Mouse (Mus musculus): ENCODE results near the gene Wfikkn1.
A peak's percentile ranks its signal among the peaks of the same experiment; 100 is the strongest.
"Not testable (repeated sequence)": the region's sequence is repeated elsewhere in the genome, so short reads cannot be mapped to it uniquely, and the experiment has no call there.

Gene Wfikkn1

DNA sequence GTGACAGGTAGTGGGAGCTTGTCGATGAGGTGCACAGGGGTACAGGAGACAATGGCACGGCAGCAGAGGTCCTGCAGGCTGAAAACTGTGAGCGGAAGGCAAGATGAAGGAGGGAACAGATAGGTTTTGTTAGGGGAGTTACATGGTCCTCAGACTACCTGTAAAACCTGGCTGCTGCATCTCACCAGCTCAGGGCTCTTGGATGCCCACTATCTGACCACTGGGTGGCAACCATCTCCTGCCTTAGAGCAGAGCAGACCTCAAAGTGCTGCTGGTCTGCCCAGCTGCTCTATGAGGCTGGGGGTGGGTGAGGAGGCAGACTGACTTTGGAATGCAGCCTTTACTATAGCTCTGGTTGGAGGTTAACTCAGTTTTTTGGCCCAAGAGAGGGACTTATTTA, 3.2 kb upstream of the Wfikkn1 start:
- DNase-seq: no peak

DNA sequence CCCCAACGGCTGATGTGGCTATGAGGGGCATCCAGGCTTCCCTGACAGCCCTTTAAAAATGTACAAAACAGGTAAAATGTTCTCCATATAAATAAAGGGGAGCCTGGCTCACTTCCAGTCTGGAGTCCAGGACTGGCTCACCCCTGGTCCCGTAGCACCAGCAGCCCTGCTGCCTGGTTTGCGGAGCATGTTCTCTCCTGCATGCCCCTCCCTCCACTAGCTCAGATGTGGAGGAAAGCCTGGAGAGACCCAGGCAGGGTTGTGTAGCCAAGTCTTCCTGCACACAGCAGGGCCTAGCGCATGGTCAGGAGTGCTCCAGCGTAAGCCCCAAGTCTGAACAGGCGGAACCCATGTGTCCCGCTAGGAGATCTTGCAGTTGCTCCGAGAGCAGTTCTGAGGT, 2.6 kb upstream of the Wfikkn1 start:
- DNase-seq: no peak

DNA sequence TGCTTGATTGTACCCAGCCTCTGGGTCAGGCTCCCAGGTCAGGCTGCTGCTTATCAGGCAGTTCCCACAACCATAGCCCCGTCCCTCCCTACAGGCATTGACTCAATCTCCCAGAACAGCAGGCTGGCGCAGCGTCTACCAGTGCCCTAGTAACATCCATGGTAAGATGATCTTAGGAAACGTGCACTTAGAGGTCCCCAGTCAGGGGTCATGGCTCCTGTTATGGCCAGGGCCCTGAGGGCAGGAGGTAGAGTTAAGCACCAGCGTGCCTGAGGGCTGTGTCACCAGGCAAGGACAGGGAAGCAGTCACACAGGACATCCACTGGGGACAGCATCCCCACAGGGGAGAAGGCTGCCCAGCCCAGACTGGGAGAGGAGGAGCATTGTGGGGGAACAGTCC, 1.6 kb upstream of the Wfikkn1 start:
- no peak for DNase-seq

DNA sequence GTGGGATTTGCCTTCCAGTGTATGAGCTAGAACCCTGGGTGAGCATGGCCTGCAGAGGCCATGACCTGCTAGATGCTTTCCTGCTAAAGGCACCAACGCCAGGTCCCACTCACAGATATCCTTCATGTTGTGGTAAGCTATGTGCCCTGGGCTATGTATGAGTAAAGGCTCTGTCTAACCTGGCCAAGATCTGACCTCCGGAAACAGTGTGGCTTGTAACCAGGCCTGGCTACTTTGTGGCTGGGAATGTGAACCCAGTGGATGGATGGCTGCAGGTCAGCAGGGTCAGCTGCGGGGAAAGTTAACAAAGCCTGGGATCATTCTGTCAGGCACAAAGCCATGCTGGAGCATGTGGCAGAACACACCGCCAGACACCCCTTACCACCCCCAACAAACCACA, 1.0 kb upstream of the Wfikkn1 start:
- no peak for DNase-seq

DNA sequence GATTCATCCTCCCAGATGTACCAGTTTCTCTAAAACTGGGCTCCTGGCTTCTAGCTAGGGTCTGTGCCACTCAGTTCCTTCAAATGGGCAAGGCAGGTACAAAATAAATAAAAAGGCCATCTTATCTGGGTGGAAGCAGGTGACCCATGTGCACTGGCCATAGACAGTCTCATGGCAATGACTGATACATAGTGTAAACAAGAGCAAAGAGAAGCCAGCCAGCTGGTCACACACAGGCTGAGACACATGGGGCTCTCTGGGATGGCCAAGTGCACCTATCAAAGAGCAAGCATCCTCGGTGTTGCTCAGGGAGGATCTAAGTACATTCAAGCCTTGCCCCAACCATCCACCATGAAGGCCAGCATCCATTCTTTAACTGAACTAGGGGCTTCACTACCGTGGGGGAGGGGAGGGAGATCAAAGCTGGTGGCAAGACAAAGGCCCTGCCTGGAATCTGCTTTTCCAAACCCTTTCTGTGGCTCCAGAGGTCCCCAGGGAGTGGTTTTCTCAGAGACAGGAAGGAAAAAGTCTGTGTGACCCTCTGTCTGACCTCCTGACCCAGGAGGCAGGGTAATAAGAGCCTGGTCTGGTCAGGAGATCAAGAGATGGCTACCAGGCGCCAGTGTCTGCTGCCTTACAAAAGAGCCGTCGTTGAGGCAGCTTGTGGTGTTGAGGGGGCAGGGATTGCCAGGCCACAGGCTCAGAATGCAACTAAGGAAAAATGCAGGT, 419 bp upstream of the Wfikkn1 start:
- DNase-seq: no peak

DNA sequence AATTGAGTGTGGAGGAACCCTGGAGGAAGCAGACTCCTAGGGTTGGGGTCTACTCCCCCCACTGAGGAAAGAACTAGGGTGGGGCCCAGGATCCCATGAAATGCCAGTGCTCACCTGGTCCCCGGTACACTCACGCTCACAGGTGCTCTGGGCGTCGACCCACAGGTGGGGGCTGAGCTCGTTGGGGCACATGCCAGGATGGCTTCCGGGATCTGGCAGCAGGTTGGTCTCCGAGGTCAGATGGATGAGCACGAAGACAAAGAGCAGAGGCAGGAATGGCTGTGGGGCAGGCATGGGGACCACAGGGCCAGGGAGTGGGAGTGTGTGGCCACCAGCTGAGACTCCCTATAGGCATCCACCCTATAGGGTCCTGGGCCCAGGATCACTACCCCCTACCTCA, 908 bp downstream of the Wfikkn1 start:
- no peak for DNase-seq

DNA sequence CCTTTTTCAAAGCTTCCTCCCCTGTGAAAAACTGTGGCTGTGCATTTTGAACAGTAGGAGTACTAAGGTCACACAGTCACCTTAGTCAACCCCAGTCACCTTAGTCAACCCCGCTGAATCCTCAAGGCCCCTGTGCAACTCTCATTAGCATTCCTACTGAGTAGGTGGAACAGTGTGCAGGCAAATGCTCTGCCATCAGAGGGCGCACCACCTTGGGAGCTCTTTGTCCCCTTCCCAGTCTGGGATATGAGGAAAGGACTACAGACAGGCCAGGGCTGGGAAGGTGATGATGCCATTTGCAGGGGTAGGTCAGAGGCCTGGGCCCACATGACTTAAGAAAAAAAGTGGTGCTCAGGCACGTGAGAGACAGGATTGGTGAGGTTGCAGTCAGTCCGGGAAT, 1.4 kb downstream of the Wfikkn1 start:
- no peak for DNase-seq

DNA sequence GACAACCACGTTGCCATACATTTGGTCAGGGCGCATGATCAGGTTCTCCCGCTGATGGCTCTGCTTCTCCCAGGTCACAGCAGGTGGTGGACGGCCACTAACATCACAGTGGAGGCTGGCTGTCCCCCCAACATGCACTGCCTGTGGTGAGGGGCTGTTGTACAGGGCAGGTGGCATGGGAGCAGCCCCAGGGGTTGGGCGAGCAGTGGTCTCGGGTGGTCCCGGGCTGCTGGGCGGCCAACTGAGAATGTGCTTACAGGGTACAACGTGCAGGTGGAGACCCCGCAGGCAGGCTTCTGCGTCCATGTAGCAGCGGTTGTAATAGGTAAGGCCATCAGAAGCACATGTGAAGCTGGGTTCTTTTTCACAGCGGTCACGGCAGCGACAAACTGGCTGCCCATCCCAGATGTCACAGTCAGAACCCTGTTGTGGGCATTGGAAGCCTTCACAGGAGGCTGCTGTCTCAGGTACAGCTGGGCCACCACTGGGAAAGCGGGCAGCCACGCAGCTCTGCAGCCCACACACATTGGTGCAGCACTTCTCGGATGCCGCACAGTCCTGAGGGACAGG, 2.0 kb downstream of the Wfikkn1 start:
- no peak for DNase-seq

DNA sequence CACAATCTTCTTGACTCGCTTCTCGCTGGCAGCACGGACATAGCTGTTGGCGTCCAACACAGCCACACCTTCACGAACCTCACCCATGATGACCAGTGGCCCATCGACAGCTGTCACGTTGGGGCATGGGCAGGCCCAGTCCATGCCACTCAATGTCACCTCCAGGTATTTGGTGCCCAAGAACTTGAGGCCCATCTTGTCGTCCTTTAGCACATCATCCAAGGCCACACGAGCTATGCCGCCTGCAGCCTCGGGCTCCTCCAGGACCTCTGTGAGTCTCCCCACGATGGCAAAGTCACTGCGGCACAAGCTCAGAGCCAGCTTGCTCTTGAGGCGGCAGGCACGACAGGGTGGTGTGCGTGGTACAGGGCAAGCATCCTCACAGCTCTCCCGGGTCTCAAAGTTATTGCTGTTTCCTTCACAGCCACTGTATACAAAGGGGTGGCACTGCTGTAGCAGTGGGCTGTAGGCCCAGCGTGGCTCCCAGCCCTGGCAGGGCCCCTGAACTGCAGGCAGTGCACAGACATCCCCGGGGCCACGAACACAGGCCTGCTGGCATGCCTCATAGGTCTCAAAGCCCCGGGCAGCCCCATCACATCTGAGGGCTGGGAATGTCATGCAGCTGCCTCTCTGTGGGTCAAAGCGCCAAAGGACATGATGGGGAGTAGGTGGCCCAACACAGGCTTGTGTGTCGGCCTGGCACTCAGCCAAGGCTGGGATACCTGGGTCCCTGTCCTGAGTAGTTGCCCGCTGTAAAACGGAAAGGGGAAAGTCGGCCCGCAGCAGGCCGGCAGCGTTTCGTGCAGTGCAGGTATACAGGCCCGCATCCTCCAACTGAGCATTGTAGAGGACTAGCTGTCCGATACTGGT, 2.7 kb downstream of the Wfikkn1 start:
- DNase-seq: no peak

DNA sequence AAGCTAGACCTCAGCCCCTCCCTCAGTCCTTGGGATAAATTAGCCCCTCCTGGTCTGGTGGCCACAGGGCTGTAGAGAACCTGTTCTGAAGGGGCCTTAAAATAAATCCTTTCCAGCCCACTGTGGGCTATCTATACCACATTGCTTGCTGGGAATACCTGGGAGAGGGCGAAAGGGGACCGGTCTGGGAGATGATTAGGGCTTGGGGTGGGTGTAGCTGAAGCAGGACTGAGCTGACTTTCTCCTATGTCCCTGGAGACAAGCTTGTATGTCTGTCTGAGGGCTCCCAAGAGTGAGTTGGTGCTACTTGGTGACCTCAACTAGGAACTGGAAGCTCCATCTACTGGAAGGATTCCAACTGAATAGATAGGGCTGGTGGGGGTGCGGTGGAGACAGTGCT, 3.6 kb downstream of the Wfikkn1 start:
- DNase-seq: no peak

DNA sequence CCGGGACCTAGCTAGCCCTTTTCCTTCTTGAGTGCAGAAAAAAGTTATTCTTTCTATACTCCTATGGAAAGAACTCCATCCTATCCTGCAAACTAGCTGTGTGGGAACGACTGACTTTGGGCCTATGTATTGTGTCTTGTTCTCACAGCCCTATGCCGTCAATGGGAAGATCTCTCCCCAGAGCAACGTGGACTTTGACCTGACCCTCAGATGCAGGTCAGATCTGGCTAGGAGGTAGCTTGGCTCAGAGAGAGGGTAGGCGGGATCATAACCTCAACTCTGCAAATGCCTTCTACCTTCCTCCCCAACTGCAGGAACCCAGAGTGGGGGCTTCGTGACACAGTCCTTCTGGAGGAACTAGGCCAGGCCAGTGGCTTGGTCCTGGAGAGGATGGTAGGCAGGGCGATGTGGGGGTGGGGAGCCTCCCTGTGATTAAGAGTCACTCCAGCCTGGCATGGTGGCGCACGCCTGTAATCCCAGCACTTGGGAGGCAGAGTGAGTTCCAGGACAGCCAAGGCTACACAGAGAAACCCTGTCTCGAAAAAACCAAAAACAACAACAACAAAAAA, 4.2 kb downstream of the Wfikkn1 start:
- DNase-seq: no peak

DNA sequence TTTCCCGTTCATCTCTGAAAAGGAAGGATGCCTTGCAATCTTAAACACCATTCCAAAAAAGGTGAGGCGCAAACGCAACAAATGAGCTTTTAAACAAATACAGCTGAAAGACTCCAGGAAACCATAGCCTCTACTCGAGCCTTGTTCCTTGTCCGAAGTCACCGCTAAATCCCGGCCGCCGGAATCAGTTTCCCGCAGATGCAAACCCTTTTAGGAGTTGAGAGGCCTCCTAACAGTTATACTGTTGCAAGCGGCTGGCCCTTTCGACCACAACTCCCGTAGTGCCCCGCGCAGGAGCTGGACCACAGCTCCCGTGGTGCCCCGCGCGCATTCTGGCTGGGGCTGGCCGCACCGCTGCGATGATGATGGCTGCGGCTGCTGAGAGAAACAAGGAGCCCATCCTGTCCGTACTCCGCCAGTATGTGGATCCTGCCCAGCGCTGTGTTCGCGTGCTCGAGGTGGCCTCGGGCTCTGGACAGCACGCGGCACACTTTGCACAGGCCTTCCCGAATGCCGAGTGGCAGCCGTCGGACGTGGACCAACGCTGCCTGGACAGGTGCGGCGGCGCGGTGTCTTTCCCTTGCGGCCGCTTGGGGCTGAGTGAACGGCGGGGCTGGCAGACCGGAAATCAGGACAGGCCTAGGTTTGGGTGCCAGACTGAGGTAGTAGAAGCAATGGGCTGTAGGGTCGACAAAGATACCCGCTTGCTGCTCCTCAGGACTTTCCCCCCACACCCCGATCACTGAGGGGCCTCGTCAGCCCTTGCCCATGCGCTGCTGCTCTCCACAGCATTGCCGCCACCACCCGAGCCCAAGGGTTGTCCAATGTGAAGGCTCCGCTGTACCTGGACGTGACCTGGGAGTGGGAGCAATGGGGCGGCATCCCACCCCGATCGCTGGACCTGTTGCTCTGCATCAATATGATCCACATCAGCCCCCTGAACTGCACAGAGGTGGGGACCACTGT, 5.2 kb downstream of the Wfikkn1 start:
- peak; percentile 93 for DNase-seq

DNA sequence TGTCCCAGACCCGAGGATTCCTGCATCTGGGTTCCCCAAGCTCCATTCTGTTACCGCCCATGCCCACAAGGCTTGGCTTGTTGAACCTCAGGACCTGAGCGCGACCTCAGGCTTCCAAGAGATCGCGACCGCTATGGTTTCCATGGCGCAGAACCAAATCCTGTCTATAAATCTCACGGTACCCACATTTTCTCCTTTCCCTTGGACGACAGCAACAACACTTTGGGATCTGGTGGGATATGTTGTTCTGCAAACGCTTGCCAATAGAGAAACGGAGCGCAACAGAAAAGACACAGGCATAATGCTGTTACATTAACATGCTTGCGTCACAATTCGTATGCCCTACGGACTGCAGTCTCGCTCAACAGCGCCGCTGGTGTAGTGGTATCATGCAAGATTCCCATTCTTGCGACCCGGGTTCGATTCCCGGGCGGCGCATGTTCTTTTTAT, 5.9 kb downstream of the Wfikkn1 start, which contains the start of gene Mettl26:
Mettl26 (plus strand) TSS at position 354 of the 450 bp plus-strand sequence.
- DNase-seq: peak; percentile 95

DNA sequence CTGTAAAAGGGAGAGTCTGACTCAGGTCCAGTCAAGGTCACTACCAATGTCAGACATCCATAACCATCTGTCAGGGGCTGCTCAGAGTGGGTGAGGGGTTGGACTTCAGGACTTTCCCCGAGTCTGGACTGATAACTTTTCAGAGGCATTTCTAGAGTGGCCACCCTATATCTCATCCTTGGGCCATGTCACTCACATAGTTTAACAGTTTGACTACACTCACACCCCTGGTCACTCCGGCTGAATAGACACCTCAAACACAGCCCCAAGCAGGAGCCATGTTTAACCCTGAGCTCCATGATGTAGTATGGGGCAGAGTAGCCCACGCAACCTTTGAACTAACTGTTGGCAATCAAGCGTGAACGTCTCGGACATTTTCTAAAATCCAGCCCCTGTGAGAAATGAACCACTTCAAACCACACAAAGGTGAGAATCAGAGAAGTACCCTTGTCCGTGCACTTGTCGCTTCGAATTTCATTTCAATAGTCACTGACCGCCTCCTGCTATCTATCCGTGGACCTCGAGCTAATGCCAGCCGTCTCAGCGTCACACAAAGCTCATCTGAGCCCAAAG, 6.4 kb downstream of the Wfikkn1 start:
- DNase-seq: no peak

DNA sequence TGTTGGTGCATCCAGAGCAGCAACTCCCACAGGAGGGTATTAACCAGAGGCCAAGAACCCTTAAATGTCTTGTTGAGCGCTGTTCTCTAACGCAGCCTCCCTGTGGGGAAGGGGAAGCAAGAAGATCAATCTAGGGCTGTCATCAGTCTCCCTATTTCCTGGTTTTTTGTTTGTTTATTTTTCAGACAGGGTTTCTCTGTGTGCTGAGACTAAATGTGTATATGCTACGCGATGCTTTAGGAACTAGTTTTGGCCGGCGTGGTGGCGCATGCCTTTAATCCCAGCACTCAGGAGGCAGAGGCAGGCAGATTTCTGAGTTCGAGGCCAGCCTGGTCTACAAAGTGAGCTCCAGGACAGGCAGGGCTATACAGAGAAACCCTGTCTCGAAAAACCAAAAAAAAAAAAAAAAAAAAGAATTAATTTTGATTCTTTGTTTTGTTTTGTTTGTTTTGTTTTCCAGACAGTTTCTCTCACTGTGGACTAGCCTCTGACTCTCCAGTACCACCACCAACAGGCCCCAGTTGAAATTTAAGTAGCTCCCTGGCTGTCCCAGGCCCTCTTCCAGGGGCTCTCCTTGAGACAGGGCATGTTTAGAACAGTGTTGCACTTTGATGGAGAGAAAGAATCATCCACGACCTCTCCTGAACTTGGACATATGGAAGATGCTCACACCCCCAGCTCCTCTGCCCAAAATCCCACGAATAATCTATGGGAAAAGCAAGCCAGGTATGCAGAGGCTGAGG, 7.1 kb downstream of the Wfikkn1 start:
- no peak for DNase-seq

DNA sequence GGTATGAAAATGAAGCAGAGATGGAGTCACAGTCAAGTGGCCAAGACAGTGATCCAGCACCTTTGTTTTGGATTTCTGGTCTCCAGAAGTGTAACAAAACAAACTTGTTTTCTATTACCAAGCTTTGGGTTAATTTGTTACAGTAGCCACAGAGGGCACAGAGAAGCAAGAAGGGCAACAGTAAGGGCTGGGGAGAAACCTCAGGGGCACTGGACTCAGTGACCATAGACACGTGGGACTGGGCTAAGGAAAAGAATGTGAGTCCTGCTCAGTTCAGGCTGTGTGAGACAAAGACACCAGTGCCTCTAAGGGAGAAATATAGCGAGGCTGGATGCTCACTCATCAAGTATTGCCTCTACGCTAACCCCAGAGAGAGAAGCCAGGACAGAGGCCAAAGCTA, 8.0 kb downstream of the Wfikkn1 start:
- no peak for DNase-seq

DNA sequence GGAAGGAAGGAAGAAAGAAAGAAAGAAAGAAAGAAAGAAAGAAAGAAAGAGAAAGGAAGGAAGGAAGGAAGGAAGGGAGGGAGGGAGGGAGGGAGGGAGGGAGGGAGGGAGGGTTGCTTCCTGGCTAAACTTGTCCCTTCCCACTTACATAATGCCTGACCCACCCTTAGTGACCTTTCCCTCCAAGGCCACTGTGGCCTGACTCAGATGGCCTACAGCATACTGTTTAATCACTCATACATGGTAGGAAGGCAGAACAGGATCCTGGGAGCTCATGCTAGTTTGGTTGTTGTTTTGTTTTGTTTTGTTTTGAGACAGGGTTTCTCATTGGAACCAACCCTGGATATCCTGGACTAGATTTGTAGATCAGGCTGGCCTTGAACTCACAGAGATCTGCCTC, 9.1 kb downstream of the Wfikkn1 start:
- DNase-seq: not testable (repeated sequence)

DNA sequence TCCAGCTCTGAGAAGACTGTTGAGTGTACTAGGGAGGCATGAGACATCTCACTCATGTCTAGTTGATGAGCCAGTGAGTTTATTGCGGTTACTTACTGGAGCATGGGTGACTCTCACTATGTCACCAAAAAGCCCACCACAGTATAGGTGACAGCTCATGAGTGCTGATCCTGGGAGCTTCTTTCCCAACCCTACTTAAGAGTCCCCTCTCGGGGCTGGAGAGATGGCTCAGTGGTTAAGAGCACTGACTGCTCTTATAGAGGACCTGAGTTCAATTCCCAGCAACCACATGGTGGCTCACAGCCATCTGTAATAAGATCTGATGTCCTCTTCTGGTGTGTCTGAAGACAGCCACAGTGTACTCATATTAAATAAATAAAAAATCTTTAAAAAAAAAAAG, 10.7 kb downstream of the Wfikkn1 start:
- no peak for DNase-seq

DNA sequence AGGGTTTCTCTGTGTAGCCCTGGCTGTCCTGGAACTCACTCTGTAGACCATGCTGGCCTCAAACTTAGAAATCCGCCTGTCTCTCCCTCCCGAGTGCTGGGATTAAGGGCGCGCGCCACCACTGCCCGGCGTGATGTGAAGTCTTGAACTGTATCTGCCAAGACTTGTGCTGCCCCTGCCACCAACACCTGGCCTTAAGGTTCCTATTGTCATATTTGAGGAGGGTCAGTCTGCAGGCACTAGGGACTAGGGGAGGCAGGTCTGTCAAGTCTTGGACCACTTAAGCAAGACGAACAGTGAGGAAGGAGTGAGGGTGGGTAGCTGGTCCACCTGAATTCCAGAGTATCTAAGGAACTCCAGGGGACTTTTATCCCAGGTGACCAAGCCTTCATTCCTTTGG, 11.2 kb downstream of the Wfikkn1 start:
- DNase-seq: no peak

DNA sequence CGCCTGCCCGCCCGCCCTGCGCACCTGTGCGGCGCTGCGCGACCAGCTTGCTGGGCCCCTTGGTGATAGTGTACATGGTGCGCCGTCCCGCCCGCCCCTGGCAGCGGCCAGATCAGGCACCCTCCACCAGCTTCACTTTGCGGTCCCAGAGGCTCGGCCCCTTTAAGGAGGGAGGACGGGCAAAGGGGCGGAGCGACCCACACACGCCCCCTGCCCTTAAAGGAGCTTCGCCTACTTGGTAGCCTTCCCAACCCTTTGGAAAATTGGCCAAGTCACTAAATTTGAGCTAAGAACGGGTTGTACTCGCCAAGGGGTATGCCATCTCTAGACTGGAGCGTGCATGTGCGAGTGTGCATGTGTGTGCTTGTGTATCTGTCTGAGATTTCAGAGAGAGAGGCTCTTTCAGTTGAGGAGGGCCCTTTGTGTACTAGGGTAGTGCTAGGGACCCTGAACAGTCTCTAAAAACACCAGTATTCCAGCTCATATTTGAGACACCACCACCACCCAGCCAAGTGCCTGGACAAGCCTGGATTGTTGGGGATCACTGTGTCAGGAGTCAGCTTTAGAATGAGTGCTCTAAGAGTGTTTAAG, 12.0 kb downstream of the Wfikkn1 start, which contains the start of gene Mcrip2:
Mcrip2 (minus strand) TSS at position 164 of the 591 bp plus-strand sequence.
- peak; percentile 85 for DNase-seq

Data from layer of hippocampus, adult 9-11 months (tissue).